Mouse (Mus musculus) liver, embryonic 13.5 days (tissue): ENCODE measurements at regions not wholly inside any gene's neighbourhood (a gene's known extent, or its start where the extent isn't known, plus 50 kb on each side); places are given as distances from the start of the nearest gene placed in this dataset.

Experiments
- ATAC-seq: fragments of 200-750 bp; cut with Nextera tagmentation; 2 replicates; pipeline ENCODE4 v1.8.0; 2017; ENCODE audit warnings: low read depth, mild to moderate bottlenecking, moderate number of reproducible peaks, moderate library complexity
- DNase-seq: peaks from one replicate; pipeline ENCODE4 v3.0.0; 2022
- H3K27ac ChIP-seq: fragments of 300-500 bp; sonication (generic); 2 replicates; pipeline ENCODE4 v1.5.1; 2015; ENCODE audit warnings: moderate library complexity, mild to moderate bottlenecking, inconsistent platforms
- H3K27me3 ChIP-seq: fragments of 300-500 bp; sonication (generic); 2 replicates; pipeline ENCODE4 v1.6.1; 2015; ENCODE audit warnings: mild to moderate bottlenecking, inconsistent platforms
- H3K36me3 ChIP-seq: fragments of 300-500 bp; sonication (generic); 2 replicates; pipeline ENCODE4 v1.6.1; 2015; ENCODE audit warnings: mild to moderate bottlenecking, inconsistent platforms
- H3K4me1 ChIP-seq: fragments of 300-500 bp; sonication (generic); replicated peaks from 2 replicates; pipeline ENCODE4 v1.6.1; 2015; ENCODE audit warnings: inconsistent platforms
- H3K4me2 ChIP-seq: fragments of 300-500 bp; sonication (generic); 2 replicates; pipeline ENCODE4 v1.6.1; 2015; ENCODE audit warnings: inconsistent platforms, mild to moderate bottlenecking, moderate library complexity
- H3K4me3 ChIP-seq: fragments of 300-500 bp; sonication (generic); replicated peaks from 2 replicates; pipeline ENCODE4 v1.5.1; 2015; ENCODE audit warnings: mild to moderate bottlenecking, inconsistent platforms
- H3K9ac ChIP-seq: fragments of 300-500 bp; sonication (generic); 2 replicates; pipeline ENCODE4 v1.6.1; 2015; ENCODE audit warnings: mild to moderate bottlenecking, inconsistent platforms
- H3K9me3 ChIP-seq: fragments of 300-500 bp; sonication (generic); replicated peaks from 2 replicates; pipeline ENCODE4 v1.6.1; 2016; ENCODE audit warnings: inconsistent platforms
- WGBS: fragments of 180-500 bp; shearing (Covaris S2); methylation state at CpG from one replicate; pipeline ENCODE4 v1.1.7; 2015; ENCODE audit not compliant: insufficient replicate concordance; 5-methylcytosine and 5-hydroxymethylcytosine counted together

- H3K4me3 ChIP-seq = no peak overlapping the region
- H3K4me1 ChIP-seq = no peaks in the 10 kb centered on the region
- H3K36me3 ChIP-seq = no peaks in the 10 kb centered on the region
- H3K9me3 ChIP-seq = no peaks in the 10 kb centered on the region
- no peak for ATAC-seq
- DNase-seq = no peak
- no peak overlapping the region for H3K9ac ChIP-seq
- H3K27ac ChIP-seq = no peak overlapping the region
- WGBS = 45% methylated on average over 10 of the region's 10 CpGs
- no peak overlapping the region for H3K4me2 ChIP-seq
- H3K27me3 ChIP-seq = no peaks in the 10 kb centered on the region
These were observed 118.7 kb upstream of the Nmur2 start for GRCm38 (mm10) chr11:56159412-56160074.

DNA sequence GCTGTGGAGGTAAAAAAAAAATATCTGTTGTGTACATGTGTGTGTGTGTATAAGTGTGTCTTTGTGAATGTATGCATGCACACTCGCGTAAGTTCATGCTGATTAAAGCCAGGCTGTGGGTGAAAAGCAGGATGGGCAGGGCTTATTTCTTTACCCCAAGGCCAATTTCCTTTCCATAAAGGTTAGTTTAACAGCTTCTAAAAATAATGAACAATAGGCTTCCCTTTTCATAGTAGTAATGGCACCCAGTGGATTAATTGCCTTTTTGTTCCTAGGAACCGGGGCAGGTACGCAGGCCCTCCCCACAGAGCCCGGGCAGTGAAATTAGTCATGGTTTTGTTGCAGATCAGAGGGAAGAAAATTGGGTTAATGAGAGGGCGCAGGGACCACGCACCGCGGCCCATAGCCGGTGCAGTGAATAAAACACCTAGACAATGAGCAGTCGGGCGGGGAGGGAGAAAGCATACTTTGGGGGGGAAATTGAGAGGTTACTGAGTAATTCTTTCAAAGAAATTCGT, 110.1 kb upstream of the Nmur2 start:
- Histone ChIP-seq H3K4me3 (no peak overlapping the region), H3K4me2 (no peak overlapping the region), H3K27me3 (no peaks in the 10 kb centered on the region), H3K9ac (no peak overlapping the region), H3K9me3 (no peaks in the 10 kb centered on the region), H3K27ac (no peak overlapping the region), H3K4me1 (no peaks in the 10 kb centered on the region), H3K36me3 (no peaks in the 10 kb centered on the region)
- no peak for DNase-seq
- 65% methylated on average over 13 of the region's 13 CpGs for WGBS
- no peak for ATAC-seq

DNA sequence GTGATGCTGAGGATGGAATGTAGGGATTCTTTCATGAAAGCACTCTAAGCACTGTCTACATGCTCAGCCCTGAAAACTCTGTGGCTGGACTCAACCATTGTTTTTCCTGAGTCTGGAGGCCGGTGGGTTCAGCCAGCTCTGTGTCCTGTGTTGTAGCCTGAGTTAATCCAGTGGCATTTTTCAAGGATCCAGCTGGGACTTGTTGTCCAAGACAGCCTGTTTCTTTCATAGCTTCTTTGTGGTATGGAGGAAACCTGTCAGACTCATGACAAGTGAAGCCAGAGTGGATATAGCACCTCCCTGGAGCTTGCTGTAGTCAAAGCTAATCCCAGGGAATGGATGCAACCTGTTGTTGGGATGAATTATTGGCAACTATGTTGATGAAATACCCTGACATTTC, 108.9 kb upstream of the Nmur2 start:
- H3K9me3 ChIP-seq = no peaks in the 10 kb centered on the region
- ATAC-seq = no peak
- no peaks in the 10 kb centered on the region for H3K27me3 ChIP-seq
- no peak overlapping the region for H3K9ac ChIP-seq
- no peaks in the 10 kb centered on the region for H3K36me3 ChIP-seq
- DNase-seq = no peak
- no peaks in the 10 kb centered on the region for H3K4me1 ChIP-seq
- whole genome bisulfite sequencing = 48% methylated on average over 1 of the region's 1 CpGs
- no peak overlapping the region for H3K4me2 ChIP-seq
- no peak overlapping the region for H3K27ac ChIP-seq
- no peak overlapping the region for H3K4me3 ChIP-seq

DNA sequence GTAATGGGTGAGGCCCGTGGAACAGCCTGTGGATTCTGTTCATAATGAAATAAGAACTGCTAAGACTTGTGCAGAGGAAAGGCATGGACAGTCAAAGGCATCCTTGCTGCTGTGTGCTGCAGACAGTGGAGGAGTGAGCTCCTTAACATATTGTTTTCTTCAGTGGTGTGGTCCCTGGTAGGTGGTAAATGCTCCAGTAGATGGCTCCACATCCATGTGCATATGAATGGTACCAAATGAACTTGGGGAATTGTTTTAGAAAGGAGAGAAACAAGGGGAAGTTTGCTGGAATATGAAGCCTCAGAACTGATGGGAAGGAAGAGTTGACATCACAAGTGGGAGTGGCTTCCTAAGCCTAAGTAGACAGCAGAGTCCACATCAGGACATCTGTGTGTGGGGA, 108.1 kb upstream of the Nmur2 start:
- ATAC-seq (no peak), DNase-seq (no peak)
- Histone ChIP-seq H3K4me1 (no peaks in the 10 kb centered on the region), H3K27ac (no peak overlapping the region), H3K4me3 (no peak overlapping the region), H3K36me3 (no peaks in the 10 kb centered on the region), H3K9me3 (no peaks in the 10 kb centered on the region), H3K9ac (no peak overlapping the region), H3K27me3 (no peaks in the 10 kb centered on the region), H3K4me2 (no peak overlapping the region)
- WGBS = 14% methylated on average over 1 of the region's 1 CpGs

DNA sequence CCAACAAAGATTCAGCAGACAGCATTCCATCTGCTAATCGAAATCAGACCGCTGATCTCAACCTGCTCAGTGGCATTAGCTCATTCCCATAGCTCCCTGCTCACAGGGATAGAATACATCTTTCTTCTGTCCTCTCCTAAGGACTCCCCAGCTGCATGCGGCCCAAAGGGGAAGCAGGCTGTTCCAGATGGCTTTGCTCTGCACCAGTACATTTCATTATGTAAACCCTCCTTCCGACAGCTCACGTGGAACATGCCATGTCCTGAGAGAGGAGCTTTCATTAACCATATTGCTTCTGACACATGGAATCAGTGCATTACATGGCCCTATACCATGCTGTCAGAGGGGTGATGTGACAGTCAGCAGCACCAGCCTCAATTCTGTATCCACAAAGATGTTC, 105.9 kb upstream of the Nmur2 start:
- ATAC-seq = no peak
- Histone ChIP-seq H3K27ac (no peak overlapping the region), H3K4me1 (no peaks in the 10 kb centered on the region), H3K4me3 (no peak overlapping the region), H3K36me3 (no peaks in the 10 kb centered on the region), H3K4me2 (no peak overlapping the region), H3K27me3 (no peaks in the 10 kb centered on the region), H3K9ac (no peak overlapping the region), H3K9me3 (no peaks in the 10 kb centered on the region)
- no peak for DNase-seq
- 71% methylated on average over 5 of the region's 5 CpGs for WGBS

- no peaks in the 10 kb centered on the region for H3K4me1 ChIP-seq
- no peak overlapping the region for H3K4me3 ChIP-seq
- H3K27ac ChIP-seq = no peak overlapping the region
- no peaks in the 10 kb centered on the region for H3K9me3 ChIP-seq
- ATAC-seq (no peak), DNase-seq (no peak)
- no peaks in the 10 kb centered on the region for H3K27me3 ChIP-seq
- no peak overlapping the region for H3K9ac ChIP-seq
- WGBS = 23% methylated on average over 15 of the region's 15 CpGs
- H3K4me2 ChIP-seq = no peak overlapping the region
- no peaks in the 10 kb centered on the region for H3K36me3 ChIP-seq
These were observed 90.6 kb upstream of the Nmur2 start for GRCm38 (mm10) chr11:56131339-56131823.

DNA sequence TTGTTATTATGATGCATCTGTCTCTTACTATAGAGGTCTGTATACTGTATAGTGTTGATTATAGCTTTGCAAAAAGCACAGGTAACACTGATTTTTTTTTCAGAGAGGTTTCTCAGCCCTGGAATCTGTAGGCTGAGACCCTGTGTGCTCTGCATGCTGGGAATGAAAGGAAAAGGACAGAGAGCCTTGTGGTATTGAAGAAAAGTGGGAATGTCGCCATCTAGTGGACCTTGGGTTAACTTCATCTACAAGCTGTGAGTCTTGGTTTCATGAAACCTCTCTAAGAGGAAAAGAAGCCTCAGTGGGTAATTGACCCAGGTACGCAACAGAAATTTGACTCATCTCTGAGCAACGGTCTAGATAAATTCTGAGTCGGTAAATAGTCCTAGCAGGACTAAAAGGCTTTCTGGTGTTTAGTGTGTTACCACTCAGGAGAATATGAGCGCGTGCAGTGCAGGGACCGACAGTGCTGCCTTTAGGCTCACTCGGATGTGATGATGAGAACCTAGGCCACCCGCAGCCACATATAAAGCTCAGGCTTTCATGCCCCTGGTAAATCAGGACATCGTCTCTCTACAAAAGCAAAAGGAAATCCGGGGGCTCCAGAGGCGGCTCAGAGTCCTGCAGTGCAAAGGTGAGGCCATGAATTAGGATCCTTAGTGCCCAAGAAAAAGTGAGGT, 75.9 kb upstream of the Nmur2 start:
- no peak for ATAC-seq
- no peak overlapping the region for H3K4me2 ChIP-seq
- no peaks in the 10 kb centered on the region for H3K4me1 ChIP-seq
- H3K36me3 ChIP-seq = no peaks in the 10 kb centered on the region
- H3K27ac ChIP-seq = no peak overlapping the region
- H3K9me3 ChIP-seq = no peaks in the 10 kb centered on the region
- H3K4me3 ChIP-seq = no peak overlapping the region
- no peak overlapping the region for H3K9ac ChIP-seq
- 42% methylated on average over 12 of the region's 12 CpGs for WGBS
- no peaks in the 10 kb centered on the region for H3K27me3 ChIP-seq
- no peak for DNase-seq

GRCm38 (mm10) chr11:56107929-56108328, 67.1 kb upstream of the Nmur2 start:
- peak; percentile 12 for DNase-seq
- 12% methylated on average over 3 of the region's 3 CpGs for WGBS
- no peak overlapping the region for H3K27ac ChIP-seq
- no peak overlapping the region for H3K9ac ChIP-seq
- no peaks in the 10 kb centered on the region for H3K27me3 ChIP-seq
- ATAC-seq = no peak
- no peaks in the 10 kb centered on the region for H3K4me1 ChIP-seq
- no peaks in the 10 kb centered on the region for H3K9me3 ChIP-seq
- H3K4me2 ChIP-seq = no peak overlapping the region
- no peak overlapping the region for H3K4me3 ChIP-seq
- H3K36me3 ChIP-seq = no peaks in the 10 kb centered on the region

DNA sequence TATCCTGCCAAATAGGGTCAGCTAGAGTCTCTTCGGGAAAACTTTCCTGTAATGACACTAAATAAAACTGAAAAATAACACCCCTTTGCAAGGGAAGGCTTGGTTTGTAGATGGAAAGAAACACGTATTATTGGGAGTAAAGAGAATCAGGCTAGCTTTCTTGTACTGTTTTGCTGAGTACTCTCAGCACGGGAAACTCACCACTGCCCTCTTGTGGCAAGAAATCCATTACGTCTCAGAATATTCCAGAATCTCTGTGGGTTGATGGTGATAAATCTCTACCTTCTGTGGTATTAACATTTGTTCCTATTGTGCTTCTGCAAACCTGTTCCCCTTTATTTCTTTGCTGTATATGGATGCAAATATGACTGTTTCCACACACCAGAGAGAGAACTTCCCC, 64.8 kb upstream of the Nmur2 start:
- Histone ChIP-seq H3K4me1 (no peaks in the 10 kb centered on the region), H3K36me3 (no peaks in the 10 kb centered on the region), H3K4me3 (no peak overlapping the region), H3K27me3 (no peaks in the 10 kb centered on the region), H3K27ac (no peak overlapping the region), H3K4me2 (no peak overlapping the region), H3K9me3 (no peaks in the 10 kb centered on the region), H3K9ac (no peak overlapping the region)
- whole genome bisulfite sequencing = 25% methylated on average over 4 of the region's 4 CpGs
- ATAC-seq (no peak), DNase-seq (no peak)

DNA sequence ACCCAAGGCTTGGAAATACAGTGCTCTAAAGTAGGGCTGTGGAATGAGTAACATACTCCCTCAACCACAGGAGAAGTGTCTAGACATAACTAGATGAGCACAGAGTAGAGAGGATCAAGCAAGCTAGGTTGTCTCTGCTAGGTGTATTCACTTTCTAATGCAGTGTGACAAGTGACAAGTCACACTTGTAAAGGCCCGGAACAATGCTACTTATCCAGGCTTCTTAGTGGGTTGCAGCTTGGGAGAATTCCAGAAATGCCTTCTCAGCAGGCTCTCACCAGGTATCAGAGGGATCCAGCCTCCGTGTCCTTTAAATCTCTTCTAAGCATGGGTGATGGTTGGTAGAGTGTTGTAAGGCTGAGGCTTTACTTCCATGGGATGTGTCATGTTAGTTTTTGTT, 52.1 kb upstream of the Nmur2 start:
- Histone ChIP-seq H3K4me2 (no peak overlapping the region), H3K9me3 (no peaks in the 10 kb centered on the region), H3K27me3 (no peaks in the 10 kb centered on the region), H3K9ac (no peak overlapping the region), H3K27ac (no peak overlapping the region), H3K4me3 (no peak overlapping the region), H3K4me1 (no peaks in the 10 kb centered on the region), H3K36me3 (no peaks in the 10 kb centered on the region)
- 32% methylated on average over 2 of the region's 2 CpGs for WGBS
- ATAC-seq (no peak), DNase-seq (no peak)
